Mouse (Mus musculus) embryonic stem cell, embryonic (primary cell): Measurements from ENCODE around the gene Dnmbp.

Experiments
- CTCF ChIA-PET, 4 experiments: fragments of 300-600 bp in 2 of 4; fragments of 350-600 bp in 2 of 4; sonication (Branson Sonifier 250); formaldehyde crosslinking; loops; one replicate each; lab custom pipeline; 2022; ENCODE audit warnings: inconsistent platforms in 2 of 4; lab: Charles Lee
- POLR2A ChIA-PET, 4 experiments: fragments of 300-600 bp in 2 of 4; fragments of 350-600 bp in 2 of 4; sonication (Branson Sonifier 250); formaldehyde crosslinking; loops; one replicate each; lab custom pipeline; 2022; ENCODE audit warnings: antibody characterized with exemption in 4 of 4, inconsistent platforms in 1 of 4; lab: Charles Lee

The Dnmbp gene

GRCm38 (mm10) chr19:43939769-43940689, at the start of gene Dnmbp:
Gene Dnmbp (minus strand): TSS chr19:43940191.
- CTCF ChIA-PET = interaction anchor here in 2 of 4 experiments (0.6 to 1.7 kb wide), 13 partner anchors 9 to 869 kb away, joined by 3 to 7 read pairs (median 4); partner anchors contain the start of gene Slc25a28 (in 1 of the 2)
- POLR2A ChIA-PET = interaction anchor here (0.5 to 2.3 kb wide), 15 partner anchors 9 to 615 kb away, joined by 3 to 7 read pairs (median 3); partner anchors contain the start of gene Ndufb8 (in 1 of the 4)

DNA sequence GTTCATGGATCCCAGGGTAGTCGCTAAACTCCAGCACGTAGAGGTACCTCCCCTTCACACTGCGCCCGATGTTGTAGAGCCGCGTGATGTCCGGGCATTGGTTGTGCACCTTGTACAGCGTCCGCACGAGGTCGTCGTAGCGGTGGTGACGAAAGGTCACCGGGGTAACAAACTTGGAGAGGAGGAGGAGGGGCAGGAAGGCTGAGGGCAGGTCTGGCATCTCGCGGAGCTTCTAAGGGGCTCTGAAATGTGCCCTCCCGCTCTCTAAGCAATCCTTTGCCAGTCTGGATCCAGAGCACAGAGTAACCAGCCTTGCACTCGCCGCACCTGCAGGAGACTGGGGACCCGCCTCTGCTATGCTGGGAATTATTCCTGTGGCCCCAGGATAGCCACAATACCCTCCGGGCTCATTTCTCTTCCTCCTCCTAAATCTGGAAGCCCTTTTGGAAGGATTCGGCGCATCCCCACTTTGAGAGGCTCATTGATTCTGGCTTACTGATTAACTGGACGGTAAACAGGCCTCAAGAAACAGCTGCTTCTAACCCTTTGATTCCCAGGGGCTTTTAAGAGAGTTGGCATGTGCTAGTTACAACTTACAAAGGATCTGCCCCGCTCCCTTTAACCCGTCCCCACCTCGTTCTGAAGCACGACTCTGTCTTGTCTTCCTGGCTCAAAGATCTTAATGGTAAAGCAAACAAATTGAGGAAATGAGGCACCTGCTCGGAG, 46.2 kb upstream of the Dnmbp start, which contains the start of gene Cpn1:
Gene Cpn1 (minus strand): TSS at position 488 of the 726 bp plus-strand sequence.
- CTCF ChIA-PET = interaction anchor here in 2 of 4 experiments (0.6 to 1.6 kb wide), 3 partner anchors 15 to 169 kb away, joined by 3 read pairs; no protein-coding TSS in a partner anchor

GRCm38 (mm10) chr19:43981992-43982391, 42.0 kb upstream of the Dnmbp start:
- POLR2A ChIA-PET = interaction anchor here in 1 of 4 experiments (1.1 kb wide), 2 partner anchors 10 to 24 kb away, joined by 3 to 4 read pairs; no protein-coding TSS in a partner anchor
- CTCF ChIA-PET = no interaction called here

More for the DNA sequence above, 46.2 kb upstream of the Dnmbp start, which contains the start of gene Cpn1:
- POLR2A ChIA-PET = interaction anchor here in 2 of 4 experiments (0.9 to 2.6 kb wide), 5 partner anchors 10 to 149 kb away, joined by 3 to 16 read pairs (median 3); partner anchors contain the start of gene Chuk (in 1 of the 2)

DNA sequence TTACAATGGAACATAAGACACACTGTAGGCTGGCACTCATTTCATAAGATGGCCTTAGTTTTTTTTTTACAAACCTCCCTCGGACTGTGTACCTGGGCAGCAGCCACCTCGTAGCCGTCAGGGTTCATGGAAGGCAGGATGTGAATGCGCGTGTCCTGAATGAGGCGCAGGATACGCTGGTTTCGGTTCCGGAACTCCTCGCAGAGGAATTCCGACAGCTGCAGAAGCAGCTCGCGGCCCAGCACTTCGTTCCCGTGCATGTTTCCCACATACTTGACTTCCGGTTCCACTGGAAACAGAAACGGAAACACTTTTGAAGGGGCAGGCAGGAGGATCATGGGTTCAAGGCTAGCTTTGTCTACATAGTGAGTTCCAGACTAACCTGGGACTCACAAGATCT, 40.7 kb upstream of the Dnmbp start:
- ChIA-PET CTCF (no interaction called here), POLR2A (interaction anchor here in 2 of 4 experiments (0.6 to 1.3 kb wide), 3 partner anchors 9 to 41 kb away, joined by 3 to 4 read pairs (median 3); no protein-coding TSS in a partner anchor)

- ChIA-PET CTCF (interaction anchor here in 1 of 4 experiments (0.8 kb wide), 1 partner anchor 17 kb away, joined by 3 read pairs; no protein-coding TSS in a partner anchor), POLR2A (interaction anchor here in 1 of 4 experiments (0.7 to 1.4 kb wide), 2 partner anchors 87 to 1198 kb away, joined by 3 read pairs; partner anchors contain the start of gene Hps1)
Measured at GRCm38 (mm10) chr19:43977799-43978198, 37.8 kb upstream of the Dnmbp start.

DNA sequence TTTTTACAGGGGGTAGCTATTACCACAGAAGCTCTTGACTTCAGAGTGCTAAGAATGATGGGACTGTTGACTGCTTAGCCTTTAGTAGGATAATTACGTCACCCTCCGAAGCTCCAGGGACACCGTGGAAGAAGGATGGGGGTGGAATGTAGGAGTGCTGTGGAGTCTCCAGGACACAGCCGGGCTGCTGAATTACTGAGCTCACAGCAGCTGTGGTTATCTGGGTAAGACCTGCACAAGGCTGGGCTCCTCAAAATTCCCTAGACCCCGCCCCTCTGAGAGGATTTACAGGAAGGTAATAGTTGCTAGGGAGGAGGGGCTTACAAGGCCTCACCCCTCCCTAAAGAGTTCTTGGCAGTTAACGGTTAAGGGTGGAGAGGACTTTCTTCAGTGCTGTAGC, 36.7 kb upstream of the Dnmbp start:
- ChIA-PET CTCF (interaction anchor here in 2 of 4 experiments (0.7 to 1.2 kb wide), 3 partner anchors 15 to 224 kb away, joined by 3 to 4 read pairs (median 3); partner anchors contain the start of genes Cox15 (in 1 of the 2) and Cutc (in 1 of the 2)), POLR2A (interaction anchor here in 3 of 4 experiments (0.6 to 2.3 kb wide), 10 partner anchors 9 to 135 kb away, joined by 3 to 16 read pairs (median 4); partner anchors contain the start of genes Chuk (in 1 of the 3) and Cpn1 (in 1 of the 3))

- POLR2A ChIA-PET = interaction anchor here in 2 of 4 experiments (1.0 to 2.0 kb wide), 3 partner anchors 10 to 172 kb away, joined by 3 to 5 read pairs (median 3); no protein-coding TSS in a partner anchor
- CTCF ChIA-PET = no interaction called here
Measured at GRCm38 (mm10) chr19:43974221-43974620, 34.2 kb upstream of the Dnmbp start.

DNA sequence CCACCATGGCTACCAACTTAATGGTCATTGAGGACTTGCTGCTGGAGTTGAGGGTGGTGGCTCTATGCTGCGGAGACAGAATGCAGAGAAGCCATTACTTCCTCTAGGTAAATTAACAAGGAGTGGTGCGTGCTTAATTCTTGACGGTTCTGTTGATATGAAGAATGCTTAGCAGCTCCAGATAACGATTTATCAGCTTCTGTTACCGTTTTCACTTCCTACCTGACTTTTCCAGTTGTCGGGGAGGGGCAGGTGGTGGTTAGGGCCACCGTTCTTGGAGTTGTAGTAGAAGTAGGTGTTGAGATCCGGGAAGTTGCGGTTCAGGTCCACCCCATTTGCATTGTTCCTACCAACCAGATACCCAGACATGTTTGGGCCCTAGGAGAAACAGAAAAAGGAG, 33.7 kb upstream of the Dnmbp start:
- CTCF ChIA-PET = interaction anchor here in 2 of 4 experiments (0.9 to 3.3 kb wide), 2 partner anchors 11 to 13 kb away, joined by 3 to 16 read pairs; no protein-coding TSS in a partner anchor
- POLR2A ChIA-PET = interaction anchor here in 2 of 4 experiments (1.0 to 2.0 kb wide), 4 partner anchors 10 to 172 kb away, joined by 3 to 5 read pairs (median 3); no protein-coding TSS in a partner anchor

DNA sequence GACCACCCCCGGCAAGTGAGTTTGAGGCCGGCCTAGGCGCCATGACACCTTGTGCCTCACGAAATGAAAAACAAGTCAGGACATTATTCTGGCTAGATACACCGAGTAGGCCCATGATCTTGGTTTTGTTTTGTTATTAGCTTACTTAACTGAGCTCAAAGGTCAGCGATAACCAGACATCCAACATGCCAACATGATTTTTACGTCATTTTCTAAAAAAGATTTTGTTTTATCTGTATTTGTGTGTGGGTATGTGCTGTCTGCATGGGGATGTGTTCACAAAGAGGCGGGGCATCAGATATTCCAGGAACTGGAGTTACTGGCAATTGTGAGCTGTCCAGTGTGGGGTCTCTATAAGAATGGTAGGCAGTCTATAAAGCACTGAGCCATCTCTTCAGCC, 32.1 kb upstream of the Dnmbp start:
- POLR2A ChIA-PET = interaction anchor here in 3 of 4 experiments (0.8 to 1.6 kb wide), 8 partner anchors 9 to 452 kb away, joined by 3 to 5 read pairs (median 3); no protein-coding TSS in a partner anchor
- CTCF ChIA-PET = interaction anchor here in 3 of 4 experiments (0.6 to 3.3 kb wide), 8 partner anchors 9 to 176 kb away, joined by 3 to 16 read pairs (median 4); no protein-coding TSS in a partner anchor

DNA sequence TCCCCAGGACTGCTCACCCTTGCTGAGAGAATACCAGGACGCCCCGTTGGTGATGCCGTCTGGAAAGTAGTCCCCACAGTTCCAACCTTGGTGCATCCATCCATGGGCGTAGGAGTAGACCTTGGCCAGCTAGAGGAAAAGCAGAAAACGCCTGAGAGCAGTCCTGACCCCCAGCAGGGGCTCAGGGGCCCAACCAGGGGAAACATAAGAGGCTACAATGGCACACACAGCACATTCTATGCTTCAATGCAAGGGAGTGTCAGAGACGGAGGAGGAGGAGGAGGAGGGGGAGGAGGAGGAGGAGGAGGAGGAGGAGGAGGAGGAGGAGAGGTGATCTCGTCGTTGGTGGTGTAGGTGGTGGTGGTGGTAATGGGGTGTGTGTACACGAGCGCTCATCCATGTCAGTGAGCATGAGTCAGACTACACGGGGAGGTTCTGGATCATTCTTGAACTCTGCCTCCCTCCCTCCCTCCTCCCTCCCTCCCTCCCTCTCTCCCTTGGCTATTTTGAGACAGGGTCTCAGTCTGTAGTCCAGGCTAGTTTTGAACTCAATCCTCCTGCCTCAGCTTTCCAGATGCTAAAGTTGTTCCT, 28.5 kb upstream of the Dnmbp start:
- ChIA-PET CTCF (interaction anchor here in 3 of 4 experiments (0.6 to 1.2 kb wide), 3 partner anchors 15 to 177 kb away, joined by 3 to 7 read pairs (median 5); partner anchors contain the start of gene Bloc1s2 (in 1 of the 3)), POLR2A (no interaction called here)

GRCm38 (mm10) chr19:43966481-43966880, 26.5 kb upstream of the Dnmbp start:
- ChIA-PET CTCF (no interaction called here), POLR2A (interaction anchor here in 1 of 4 experiments (1.1 kb wide), 1 partner anchor 14 kb away, joined by 4 read pairs; no protein-coding TSS in a partner anchor)

DNA sequence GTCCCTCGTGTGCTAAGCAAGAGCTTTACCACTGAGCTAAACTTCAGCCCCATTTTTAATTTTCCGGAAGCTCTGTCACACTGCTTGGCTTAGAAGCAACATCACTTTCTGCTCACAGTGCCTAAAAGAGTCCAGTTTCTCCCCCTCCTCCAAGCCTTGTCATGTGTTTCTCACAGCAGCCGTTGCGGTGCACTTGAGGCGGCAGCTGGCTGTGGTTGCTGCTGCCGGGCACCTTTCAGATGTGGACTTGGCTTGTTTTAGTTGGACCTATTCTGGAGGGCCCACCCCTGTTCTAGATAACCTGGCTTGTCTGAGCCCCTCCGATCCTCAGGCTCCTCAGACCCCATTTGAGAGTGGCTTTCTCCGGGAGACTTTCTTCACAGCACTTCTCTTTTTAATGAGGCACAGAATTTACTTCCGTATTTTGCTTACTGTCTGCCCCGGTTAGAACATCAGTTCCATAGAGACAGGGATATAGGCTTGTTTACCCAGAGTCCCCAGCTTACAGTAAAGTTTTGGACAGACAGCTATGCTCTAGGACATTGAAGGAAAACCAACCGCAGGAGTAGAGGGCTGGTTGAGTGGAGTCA, 25.6 kb upstream of the Dnmbp start:
- ChIA-PET CTCF (interaction anchor here in 1 of 4 experiments (0.5 kb wide), 1 partner anchor 1420 kb away, joined by 4 read pairs; no protein-coding TSS in a partner anchor), POLR2A (interaction anchor here in 2 of 4 experiments (0.6 to 1.1 kb wide), 2 partner anchors 15 to 176 kb away, joined by 3 to 4 read pairs; no protein-coding TSS in a partner anchor)

DNA sequence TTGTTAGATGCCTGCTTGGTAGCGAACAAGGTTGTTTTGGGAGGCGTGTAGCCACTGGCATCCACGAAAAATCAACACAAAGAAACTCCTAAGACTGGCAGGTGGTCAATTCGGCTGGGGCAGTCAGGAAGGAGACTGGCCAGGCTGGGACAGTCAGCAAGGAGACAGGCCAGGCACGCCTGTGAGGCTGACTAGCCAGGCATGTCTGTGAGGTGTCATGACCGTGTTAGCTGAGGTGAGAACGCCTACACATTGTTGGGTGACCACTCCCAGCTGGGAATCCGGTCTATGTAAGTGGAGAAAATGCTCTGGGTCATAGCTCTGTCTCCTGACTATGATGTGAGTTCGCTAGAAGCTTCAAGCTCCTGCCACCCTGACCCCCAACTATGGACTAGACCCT, 22.8 kb upstream of the Dnmbp start:
- CTCF ChIA-PET = interaction anchor here in 2 of 4 experiments (1.0 to 4.3 kb wide), 7 partner anchors 9 to 202 kb away, joined by 3 to 16 read pairs (median 3); no protein-coding TSS in a partner anchor
- POLR2A ChIA-PET = interaction anchor here in 1 of 4 experiments (1.0 to 1.5 kb wide), 3 partner anchors 9 to 24 kb away, joined by 3 to 4 read pairs (median 3); no protein-coding TSS in a partner anchor

DNA sequence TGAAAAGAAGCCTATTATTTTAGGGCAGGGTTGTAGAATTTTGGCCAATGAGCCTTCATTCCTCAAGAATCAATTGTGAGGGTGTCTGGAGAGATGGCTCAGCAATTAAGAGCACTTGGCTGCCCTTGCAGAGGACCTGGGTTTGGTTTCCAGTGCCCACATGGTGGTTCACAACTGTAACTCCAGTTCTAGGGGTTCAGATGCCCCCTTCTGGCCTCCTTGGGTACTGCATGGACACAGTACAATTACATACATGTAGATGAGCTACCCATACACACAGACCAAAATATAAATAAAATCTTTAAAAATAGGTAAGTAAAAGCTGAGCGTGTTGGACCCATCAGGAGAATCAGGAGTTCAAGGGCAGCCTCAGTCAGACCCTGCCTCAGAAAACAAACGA, 21.2 kb upstream of the Dnmbp start:
- ChIA-PET CTCF (interaction anchor here (0.5 to 4.3 kb wide), 39 partner anchors 8 to 363 kb away, joined by 3 to 19 read pairs (median 4); partner anchors contain the start of genes Cox15 (in 2 of the 4), Cutc (in 2 of the 4) and Cpn1 (in 1 of the 4)), POLR2A (interaction anchor here in 2 of 4 experiments (0.6 to 1.4 kb wide), 5 partner anchors 10 to 414 kb away, joined by 3 to 5 read pairs (median 4); no protein-coding TSS in a partner anchor)

DNA sequence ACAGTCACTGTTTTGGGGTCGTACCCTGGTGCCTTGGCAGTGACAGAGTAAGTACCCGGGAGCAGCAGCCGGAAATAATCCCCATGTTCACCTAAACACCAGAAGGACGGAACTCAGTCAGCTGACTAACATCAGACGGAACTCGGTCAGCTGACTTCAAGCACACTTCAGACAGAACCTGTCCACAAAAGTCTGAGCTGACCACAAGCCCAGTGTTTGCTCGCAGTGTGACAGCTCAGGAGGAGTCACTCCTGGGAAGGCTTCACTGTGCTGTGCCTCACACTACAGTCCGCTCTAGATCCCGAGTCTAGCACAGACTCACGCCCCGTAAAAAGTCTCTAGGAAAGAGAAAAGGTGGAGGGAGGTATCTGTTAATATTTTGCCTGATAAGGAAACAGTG, 20.0 kb upstream of the Dnmbp start:
- ChIA-PET CTCF (interaction anchor here (0.5 to 4.3 kb wide), 21 partner anchors 11 to 226 kb away, joined by 3 to 19 read pairs (median 4); partner anchors contain the start of genes Chuk (in 1 of the 4), Cox15 (in 1 of the 4) and Cutc (in 1 of the 4)), POLR2A (interaction anchor here in 1 of 4 experiments (0.8 kb wide), 1 partner anchor 458 kb away, joined by 4 read pairs; no protein-coding TSS in a partner anchor)

- ChIA-PET POLR2A (no interaction called here), CTCF (interaction anchor here (0.5 to 4.3 kb wide), 34 partner anchors 10 to 1581 kb away, joined by 3 to 16 read pairs (median 4); partner anchors contain the start of genes Chuk (in 1 of the 4), Cox15 (in 1 of the 4) and Cutc (in 1 of the 4))
Measured at GRCm38 (mm10) chr19:43959162-43959561, 19.2 kb upstream of the Dnmbp start.
